Mouse (Mus musculus) layer of hippocampus, postnatal 25 days (tissue): Measurements from ENCODE around the gene Eva1b. TPM values are rescaled to one million over a fixed set of nuclear protein-coding genes. Genes with fewer than 3 reads are reported as not detected.

ENCODE experiments used
- DNase-seq, 2 experiments: peaks; one replicate each; pipeline ENCODE4 v3.0.0; 2022; ENCODE audit warnings: mixed read lengths in 2 of 2, low spot score in 1 of 2; ENCODE audit errors: extremely low spot score in 1 of 2
- total RNA-seq, 2 experiments: library from RNA; stranded (reverse); gene quantifications; 2 replicates each; pipeline ENCODE4 v1.2.3; 2021

Gene Eva1b
- total RNA-seq = 1 to 10 TPM; 2.8 to 3.1 TPM

DNA sequence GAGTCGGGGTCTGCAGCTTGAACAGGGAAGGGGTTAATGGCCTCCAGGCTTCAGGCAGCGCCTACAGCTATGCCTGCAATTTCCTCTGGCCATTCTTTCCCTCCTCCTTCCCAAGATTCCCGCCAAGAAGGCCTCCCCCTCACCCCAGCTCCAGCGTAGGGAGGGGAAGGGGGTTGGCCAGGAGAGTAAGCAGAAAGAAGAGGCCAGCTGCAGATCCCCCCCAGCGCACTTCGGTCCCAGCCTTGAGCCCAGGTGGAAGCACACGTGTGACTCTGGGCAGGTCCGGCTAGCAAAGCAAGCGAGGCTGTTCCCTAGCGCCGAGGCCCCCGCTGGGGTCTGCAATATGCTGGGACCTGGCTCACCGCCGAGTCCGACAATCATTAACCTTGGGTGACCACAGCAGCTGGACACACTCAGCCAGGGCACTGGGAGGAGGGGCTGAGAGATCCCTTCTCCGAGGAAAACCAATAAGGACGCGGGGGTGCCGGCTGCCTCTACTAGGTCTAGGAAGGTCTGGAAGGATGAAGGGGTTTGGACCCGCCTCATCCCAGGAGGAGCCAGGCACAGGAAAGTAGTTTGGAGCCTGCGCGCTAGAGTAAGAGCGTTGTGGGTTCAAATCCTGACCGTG is at the start of gene Eva1b:
Eva1b (plus strand) TSS at position 212 of the 628 bp plus-strand sequence.
- DNase-seq = no peak

GRCm38 (mm10) chr4:126099365-126099764 is 48.2 kb upstream of the Eva1b start:
- no peak for DNase-seq

- no peak for DNase-seq
Observed at GRCm38 (mm10) chr4:126100764-126101163, 46.8 kb upstream of the Eva1b start.

DNA sequence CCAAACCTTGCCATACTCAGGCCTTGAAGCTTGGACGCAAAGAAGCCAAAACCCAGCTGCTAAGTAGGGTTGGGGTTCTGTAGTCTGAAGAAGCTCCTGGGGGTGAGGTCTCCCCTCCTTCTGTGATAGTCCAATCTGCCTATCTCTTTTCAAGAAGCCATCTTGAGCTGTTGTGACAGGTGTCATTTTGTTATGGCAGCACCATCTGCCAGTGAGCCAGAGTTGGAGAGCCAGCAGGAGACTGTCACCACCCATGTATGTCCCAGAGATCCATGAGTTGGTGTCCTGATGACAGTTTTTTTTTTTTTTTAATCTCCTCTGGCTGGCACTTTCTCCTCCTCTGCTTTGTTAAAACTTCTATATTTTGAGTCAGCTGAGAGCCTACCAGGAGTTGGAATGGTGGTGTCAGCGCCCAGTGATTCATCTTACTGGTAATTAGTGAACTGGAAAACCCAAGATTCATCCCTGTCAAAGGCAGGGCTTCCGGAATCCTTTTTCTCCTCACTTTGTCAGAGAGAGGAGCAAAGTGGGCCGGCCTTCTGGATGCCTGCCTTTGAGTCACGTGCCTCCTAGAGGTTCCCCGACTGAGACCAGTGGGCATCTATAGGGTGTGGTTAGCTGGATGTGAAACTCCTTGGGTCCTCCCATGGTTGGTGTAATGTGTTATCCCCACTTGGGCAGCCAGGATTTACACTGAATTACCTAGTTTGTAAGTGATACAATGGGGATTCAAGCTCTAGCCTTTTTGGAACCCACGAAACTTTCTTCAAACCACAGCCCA is 45.3 kb upstream of the Eva1b start:
- no peak for DNase-seq

GRCm38 (mm10) chr4:126103057-126103581 is 44.4 kb upstream of the Eva1b start:
- peak in 1 of 2 experiments; percentile 60 for DNase-seq

GRCm38 (mm10) chr4:126103590-126104068 is 43.9 kb upstream of the Eva1b start, which contains the start of gene Stk40:
Gene Stk40, plus strand, starts transcription at chr4:126103957.
- peak; percentile 83 to 86 for DNase-seq

DNA sequence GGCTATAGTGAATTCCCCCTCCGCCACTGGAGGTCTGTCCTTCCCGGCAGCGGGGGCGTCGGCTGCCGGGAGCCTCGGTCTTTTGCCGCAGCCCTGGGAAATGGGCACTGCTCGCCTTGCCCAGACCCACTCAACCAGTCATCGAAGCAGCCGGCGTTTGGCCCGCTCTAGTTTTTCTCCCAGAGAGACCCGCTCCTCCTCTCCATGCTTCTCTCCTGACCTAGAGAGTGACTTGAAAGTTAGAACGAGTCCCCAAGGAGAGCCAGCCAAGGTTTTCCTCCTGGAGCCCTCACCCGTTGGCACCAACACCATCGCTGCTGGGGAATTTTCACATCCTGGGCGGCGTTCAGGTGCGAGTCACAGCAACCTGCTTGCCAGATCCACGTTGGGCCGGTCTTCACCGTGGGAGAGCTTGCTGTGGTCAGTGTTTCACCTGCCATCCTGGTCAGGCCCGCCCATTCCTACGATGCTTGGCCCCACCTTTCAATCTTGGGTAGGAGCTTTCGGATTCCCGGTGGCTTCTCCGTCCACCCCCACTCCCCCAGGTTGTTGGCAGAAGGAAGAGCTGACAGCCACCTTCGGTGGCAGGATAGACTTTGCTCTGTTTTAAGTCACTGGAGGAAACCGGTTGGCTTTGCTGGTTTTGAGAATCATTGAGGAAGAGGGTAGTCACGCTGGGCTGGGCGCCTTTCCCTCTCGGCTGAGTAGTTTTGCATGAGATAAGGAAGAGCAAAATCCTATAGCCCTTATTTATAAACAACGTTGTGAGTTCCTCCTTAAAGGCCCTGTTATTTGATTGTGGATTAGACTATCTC is 43.1 kb upstream of the Eva1b start:
- peak in 1 of 2 experiments; percentile 33 for DNase-seq

GRCm38 (mm10) chr4:126105131-126105783 is 42.3 kb upstream of the Eva1b start:
- DNase-seq = no peak

GRCm38 (mm10) chr4:126108061-126108740 is 39.3 kb upstream of the Eva1b start:
- no peak for DNase-seq

DNA sequence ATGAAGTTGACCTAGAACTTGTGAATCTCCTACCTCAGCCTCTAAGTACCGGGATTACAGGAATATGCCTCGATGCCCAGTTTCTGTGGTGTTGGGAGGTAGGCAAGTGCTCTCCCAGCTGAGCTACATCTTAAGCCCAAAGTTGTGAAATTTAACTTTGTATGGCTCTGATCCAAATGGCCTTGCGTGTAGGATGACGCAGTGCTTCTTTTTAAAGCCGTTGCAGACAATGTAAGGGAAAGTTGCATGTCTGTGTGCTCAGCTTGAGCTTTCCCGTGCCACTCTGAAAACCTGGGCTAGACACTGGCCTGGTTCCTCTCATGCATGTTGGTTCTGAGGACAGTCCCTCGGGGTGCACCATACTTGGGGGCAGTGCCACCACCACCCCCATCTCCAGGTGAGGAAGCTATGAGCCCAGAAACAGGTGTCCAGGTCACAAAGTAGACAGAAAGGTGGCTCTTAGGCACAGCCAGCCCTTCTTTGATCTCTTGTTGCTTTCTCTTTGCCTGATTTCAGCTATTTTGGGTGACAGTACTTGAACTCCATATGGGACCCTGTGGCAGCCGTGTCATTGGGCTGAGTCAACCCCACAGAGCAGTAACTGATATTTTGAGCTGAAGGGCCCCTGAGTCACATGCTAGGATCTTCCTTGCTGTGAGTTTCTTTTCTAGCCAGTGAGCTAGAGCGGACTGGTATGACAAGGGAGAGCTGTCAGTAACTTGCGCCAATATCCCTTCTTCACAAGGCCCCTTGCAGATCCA is 37.8 kb upstream of the Eva1b start:
- no peak for DNase-seq

- peak; percentile 57 to 65 for DNase-seq
Observed at GRCm38 (mm10) chr4:126110374-126111152, 37.0 kb upstream of the Eva1b start.

DNA sequence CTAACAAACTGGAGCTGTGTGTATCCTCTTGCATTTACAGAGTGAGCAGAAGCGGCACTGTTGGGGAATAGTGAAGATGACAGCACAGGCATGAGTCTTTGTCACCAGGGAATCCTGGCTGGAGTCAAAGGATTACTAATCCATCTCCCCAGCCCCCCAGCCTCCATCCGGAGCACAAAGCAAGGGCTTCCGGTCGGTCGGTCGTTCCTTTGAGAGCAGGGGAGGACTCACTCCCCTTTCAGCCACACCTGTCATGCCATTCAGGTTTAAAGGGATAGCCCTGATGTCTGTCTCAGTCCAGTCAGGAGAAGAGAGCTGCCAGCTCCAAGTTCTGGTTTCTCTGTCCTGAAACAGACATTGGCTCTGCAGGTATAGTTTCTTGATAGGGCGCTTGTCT is 36.4 kb upstream of the Eva1b start:
- DNase-seq = no peak

DNA sequence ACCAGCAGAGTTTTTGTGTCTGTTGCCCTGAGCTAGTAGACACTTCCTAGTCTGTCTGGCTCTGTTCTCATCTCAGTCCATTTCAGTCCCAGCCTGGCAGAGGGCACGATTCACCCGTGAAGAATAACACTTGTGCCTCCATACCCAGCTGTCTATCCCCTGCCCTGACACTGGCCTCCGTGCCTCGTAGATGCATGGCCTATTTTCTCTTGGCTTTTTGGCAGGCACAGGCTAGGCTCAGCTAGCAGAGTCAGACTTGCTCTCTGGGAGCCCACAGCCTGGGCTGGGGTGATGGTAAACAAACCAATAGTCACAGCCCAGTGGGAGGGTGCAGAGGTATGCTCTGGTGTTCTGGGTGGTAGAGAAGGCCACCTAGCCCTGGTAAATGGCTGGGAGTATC is 34.3 kb upstream of the Eva1b start:
- no peak for DNase-seq

DNA sequence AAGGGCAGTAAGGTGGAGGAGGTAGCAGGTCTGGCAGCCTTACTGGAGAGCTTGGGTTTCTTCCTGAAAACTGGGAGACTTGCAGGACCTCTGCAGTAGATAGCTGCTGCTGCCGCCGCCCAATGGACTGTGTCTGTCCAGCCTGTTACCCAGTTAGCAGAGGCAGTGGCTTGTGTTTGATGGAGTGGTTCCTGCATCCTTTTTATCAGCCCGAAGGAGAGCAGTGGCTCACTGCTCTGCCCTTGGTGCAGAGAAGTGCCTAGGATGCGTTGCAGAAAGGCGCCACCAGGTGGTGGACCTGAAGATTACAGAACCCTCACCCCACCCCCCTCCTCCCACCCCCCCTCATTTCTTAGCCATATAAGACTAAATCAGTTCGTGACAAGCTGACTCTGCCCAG is 33.6 kb upstream of the Eva1b start:
- peak in 1 of 2 experiments; percentile 64 for DNase-seq

DNA sequence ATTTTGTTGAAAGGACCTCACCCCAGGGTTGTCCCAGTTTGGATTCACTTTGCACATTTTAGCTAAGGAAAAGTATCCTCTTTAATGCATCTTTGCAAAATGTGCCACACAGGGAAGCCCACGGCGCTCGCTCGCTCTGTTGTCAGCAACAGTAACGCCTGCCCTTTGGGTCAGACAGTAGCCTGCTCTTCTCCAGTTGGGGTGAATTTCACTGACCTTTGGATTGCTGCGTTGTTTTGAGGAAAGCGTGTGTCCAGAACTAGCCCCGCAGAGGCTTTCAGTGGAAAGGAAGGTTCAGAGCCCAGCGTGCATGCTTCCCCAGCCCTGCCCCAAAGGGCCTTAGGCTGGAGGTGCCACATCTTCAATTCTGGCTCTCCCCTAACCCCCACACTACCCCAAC is 32.1 kb upstream of the Eva1b start:
- no peak for DNase-seq

DNA sequence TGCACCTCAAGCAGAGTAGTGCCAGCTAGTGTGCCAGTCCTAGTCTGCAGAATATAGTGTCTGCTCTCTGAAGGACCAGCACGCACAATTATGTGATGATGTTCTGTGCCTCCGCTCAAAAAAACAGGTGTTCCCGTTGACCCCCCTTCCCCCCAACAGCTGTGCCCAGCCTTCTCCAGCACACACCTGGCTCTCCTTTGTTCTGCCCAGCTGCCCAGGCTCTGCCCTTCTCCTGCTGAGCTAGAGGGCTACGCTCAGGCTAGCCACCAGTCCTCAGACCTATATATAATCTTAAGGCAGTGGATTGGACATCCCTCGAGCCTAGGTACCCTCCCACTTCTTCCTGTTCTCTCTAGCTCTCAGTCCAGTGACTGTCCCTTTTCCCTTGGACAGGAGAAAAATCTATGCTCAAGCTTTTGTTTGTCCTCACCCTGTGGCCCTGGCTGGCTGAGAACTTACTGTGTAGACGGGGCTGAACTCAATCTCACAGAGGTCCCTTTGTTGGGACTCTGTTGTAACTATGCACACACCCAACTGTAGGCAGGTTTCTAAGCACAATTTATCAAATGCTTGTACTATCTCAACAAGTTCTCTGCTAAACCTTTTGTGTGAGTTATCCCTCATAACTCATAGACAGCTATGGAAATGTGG is 31.5 kb upstream of the Eva1b start:
- DNase-seq = no peak

DNA sequence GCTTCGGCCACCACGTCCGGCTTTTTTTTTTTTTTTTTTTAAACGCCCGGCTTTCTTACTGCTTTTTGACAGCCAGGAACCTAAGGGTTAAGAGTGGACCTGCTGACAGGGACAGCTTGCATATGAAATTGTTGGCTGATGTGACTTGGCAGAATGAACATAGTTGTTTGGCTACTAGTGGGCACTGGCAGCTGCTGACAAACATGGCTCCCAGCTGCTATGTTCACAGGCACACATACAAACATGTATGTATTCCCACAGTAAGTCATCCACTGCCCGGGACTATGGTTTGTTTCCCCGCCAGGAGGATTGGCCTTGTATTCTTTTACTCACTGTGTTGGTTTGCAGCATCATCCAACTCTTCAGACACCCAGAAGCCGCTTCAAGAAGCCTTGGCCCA is 30.4 kb upstream of the Eva1b start:
- DNase-seq = no peak

DNA sequence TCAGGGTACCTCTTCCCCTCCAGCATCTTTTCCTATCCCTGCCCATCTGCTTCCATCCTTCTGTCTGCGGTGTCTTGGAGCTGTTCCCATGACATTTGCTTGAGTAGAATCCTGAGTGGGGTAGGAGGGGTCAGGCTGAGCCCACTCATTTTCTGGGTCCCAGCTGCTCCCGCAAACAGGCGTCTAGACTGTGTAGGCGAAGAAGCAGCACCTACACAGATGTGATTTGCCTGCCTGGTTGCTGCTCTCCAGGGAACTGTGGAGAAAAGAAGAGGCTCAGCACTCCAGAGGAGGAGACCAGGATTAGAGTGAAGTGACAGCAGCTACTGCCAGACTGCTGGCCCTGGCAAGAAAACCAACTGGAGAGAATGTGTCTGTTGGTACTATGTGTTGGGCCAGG is 28.9 kb upstream of the Eva1b start:
- peak in 1 of 2 experiments; percentile 32 for DNase-seq
